Mouse (Mus musculus): ENCODE results near the gene Mllt10. TPM values are rescaled to one million over a fixed set of nuclear protein-coding genes. Genes with fewer than 3 reads are reported as not detected.

Gene Mllt10
- total and polyA plus RNA-seq, 3 experiments: 33.3 to 64.1 TPM; not detected in 1

- Histone ChIP-seq H3K9ac (ENCODE audit: control insufficient read depth, low read depth, low read length, poor library complexity, severe bottlenecking) (no peak overlapping the region), H3K9me3 (replicated peaks; ENCODE audit: insufficient read depth, low read length) (no peaks in the 10 kb centered on the region), H3K4me1 (ENCODE audit: control insufficient read depth in 1 of 2, insufficient read depth in 2 of 2, low read length in 2 of 2) (peaks cover 3 to 5% of the 10 kb centered on the region in 2 experiments; a peak in 3 of 4 replicates), H3K36me3 (ENCODE audit: control insufficient read depth in 1 of 2, insufficient read depth in 2 of 2, low read length in 2 of 2) (peaks cover 18 to 29% of the 10 kb centered on the region in 2 experiments), H3K27ac (ENCODE audit: control insufficient read depth, low read depth, low read length) (no peak overlapping the region), H3K79me2 (ENCODE audit: control insufficient read depth, insufficient read depth, low read length, poor library complexity) (peaks cover 13% of the 10 kb centered on the region), H3K27me3 (ENCODE audit: control insufficient read depth in 1 of 2, insufficient read depth in 2 of 2, low read length in 2 of 2) (no peaks in the 10 kb centered on the region), H3K4me3 (ENCODE audit: control insufficient read depth in 1 of 2, insufficient read depth in 1 of 2, low read depth in 2 of 2, low read length in 2 of 2) (no peak overlapping the region)
- TF ChIP-seq JUND (IDR thresholded peaks at IDR 0.05; ENCODE audit: low read depth, low read length) (no peak), GATA1 (IDR thresholded peaks at IDR 0.05; ENCODE audit: low read depth, low read length) (no peak), ELF1 (IDR thresholded peaks at IDR 0.05; ENCODE audit: low read depth, low read length) (no peak), BHLHE40 (IDR thresholded peaks at IDR 0.05; ENCODE audit: borderline replicate concordance, low read depth, low read length) (no peak), MAFK (IDR thresholded peaks at IDR 0.05; ENCODE audit: borderline replicate concordance, low read depth, low read length) (no peak), MEF2A (IDR thresholded peaks at IDR 0.05; ENCODE audit: extremely low read depth, insufficient replicate concordance, low read depth, low read length, poor library complexity, severe bottlenecking) (no peak), USF2 (IDR thresholded peaks at IDR 0.05; ENCODE audit: borderline replicate concordance in 1 of 2, insufficient read depth in 1 of 2, low read depth in 1 of 2, low read length in 2 of 2) (no peak), NELFE (IDR thresholded peaks at IDR 0.05; ENCODE audit: low read depth, low read length) (no peak), EP300 (IDR thresholded peaks at IDR 0.05; ENCODE audit: low read depth in 1 of 2, low read length in 2 of 2) (no peak), TCF12 (IDR thresholded peaks at IDR 0.05; ENCODE audit: low read depth, low read length) (no peak), MAZ (IDR thresholded peaks at IDR 0.05; ENCODE audit: low read depth, low read length) (no peak), CTCF (IDR thresholded peaks at IDR 0.05 in 2 of 3, conservative IDR thresholded peaks at IDR 0.05 in 1 of 3; ENCODE audit: control insufficient read depth in 1 of 3, insufficient read depth in 1 of 3, low read depth in 2 of 3, low read length in 3 of 3, poor library complexity in 1 of 3, severe bottlenecking in 1 of 3) (no peak), SMC3 (IDR thresholded peaks at IDR 0.05; ENCODE audit: low read depth, low read length) (no peak), MYC (IDR thresholded peaks at IDR 0.05; ENCODE audit: low read depth, low read length) (no peak), POLR2AphosphoS5 (IDR thresholded peaks at IDR 0.05; ENCODE audit: borderline replicate concordance, low read depth, low read length) (no peak)
- no peak for DNase-seq (ENCODE audit: low read depth, low spot score)
Measured at GRCm38 (mm10) chr2:18107561-18107960, 52.5 kb downstream of the Mllt10 start.

- TF ChIP-seq CTCF (IDR thresholded peaks at IDR 0.05 in 2 of 3, conservative IDR thresholded peaks at IDR 0.05 in 1 of 3; ENCODE audit: control insufficient read depth in 1 of 3, insufficient read depth in 1 of 3, low read depth in 2 of 3, low read length in 3 of 3, poor library complexity in 1 of 3, severe bottlenecking in 1 of 3): peak in 1 of 3 experiments; percentile 9; a peak in 1 of 6 replicates
- TF ChIP-seq EP300 (IDR thresholded peaks at IDR 0.05; ENCODE audit: low read depth in 1 of 2, low read length in 2 of 2): no peak
- DNase-seq (ENCODE audit: low read depth, low spot score): no peak
- H3K9me3 ChIP-seq (replicated peaks; ENCODE audit: insufficient read depth, low read length): no peaks in the 10 kb centered on the region
- H3K79me2 ChIP-seq (ENCODE audit: control insufficient read depth, insufficient read depth, low read length, poor library complexity): peaks cover 17% of the 10 kb centered on the region
- no peak overlapping the region for H3K27ac ChIP-seq (ENCODE audit: control insufficient read depth, low read depth, low read length)
- H3K4me3 ChIP-seq (ENCODE audit: control insufficient read depth in 1 of 2, insufficient read depth in 1 of 2, low read depth in 2 of 2, low read length in 2 of 2): no peak overlapping the region
- peaks cover 3 to 5% of the 10 kb centered on the region in 2 experiments; a peak in 3 of 4 replicates for H3K4me1 ChIP-seq (ENCODE audit: control insufficient read depth in 1 of 2, insufficient read depth in 2 of 2, low read length in 2 of 2)
- H3K36me3 ChIP-seq (ENCODE audit: control insufficient read depth in 1 of 2, insufficient read depth in 2 of 2, low read length in 2 of 2): peaks cover 18 to 34% of the 10 kb centered on the region in 2 experiments
- H3K27me3 ChIP-seq (ENCODE audit: control insufficient read depth in 1 of 2, insufficient read depth in 2 of 2, low read length in 2 of 2): no peaks in the 10 kb centered on the region
- H3K9ac ChIP-seq (ENCODE audit: control insufficient read depth, low read depth, low read length, poor library complexity, severe bottlenecking): no peak overlapping the region
Measured at GRCm38 (mm10) chr2:18108214-18108613, 53.2 kb downstream of the Mllt10 start.

Data from MEL (cell line).